Mouse (Mus musculus) stomach, postnatal 0 days (tissue): ENCODE measurements at regions not wholly inside any gene's neighbourhood (a gene's known extent, or its start where the extent isn't known, plus 50 kb on each side); places are given as distances from the start of the nearest gene placed in this dataset.

Experiments
- ATAC-seq: fragments of 200-750 bp; cut with Nextera tagmentation; 2 replicates; pipeline ENCODE4 v1.8.0; 2017; ENCODE audit not compliant: low FRiP score, low TSS enrichment
- DNase-seq: peaks from one replicate; pipeline ENCODE4 v3.0.0-alpha.2; 2016; ENCODE audit warnings: low spot score
- H3K27ac ChIP-seq: fragments of 300-500 bp; sonication (generic); replicated peaks from 2 replicates; pipeline ENCODE4 v1.5.1; 2014; ENCODE audit warnings: mild to moderate bottlenecking, control low read depth
- H3K27me3 ChIP-seq: fragments of 300-500 bp; sonication (generic); 2 replicates; pipeline ENCODE4 v1.6.1; 2014; ENCODE audit warnings: low read length; ENCODE audit not compliant: control insufficient read depth, insufficient read depth
- H3K36me3 ChIP-seq: fragments of 300-500 bp; sonication (generic); 2 replicates; pipeline ENCODE4 v1.6.1; 2014; ENCODE audit warnings: low read length, mixed read lengths; ENCODE audit not compliant: control insufficient read depth, insufficient read depth
- H3K4me1 ChIP-seq: fragments of 300-500 bp; sonication (generic); replicated peaks from 2 replicates; pipeline ENCODE4 v1.6.1; 2014; ENCODE audit warnings: antibody characterized with exemption; ENCODE audit not compliant: control insufficient read depth, insufficient read depth
- H3K4me2 ChIP-seq: fragments of 300-500 bp; sonication (generic); replicated peaks from 2 replicates; pipeline ENCODE4 v1.6.1; 2014; ENCODE audit warnings: low read depth, mild to moderate bottlenecking, control low read depth, moderate library complexity
- H3K4me3 ChIP-seq: fragments of 300-500 bp; sonication (generic); 2 replicates; pipeline ENCODE4 v1.5.1; 2014; ENCODE audit warnings: low read depth, low read length, control low read depth
- H3K9ac ChIP-seq: fragments of 300-500 bp; sonication (generic); 2 replicates; pipeline ENCODE4 v1.6.1; 2014; ENCODE audit warnings: mild to moderate bottlenecking, low read length, control low read depth, mixed read lengths
- H3K9me3 ChIP-seq: fragments of 300-500 bp; sonication (generic); 2 replicates; pipeline ENCODE4 v1.6.1; 2016; ENCODE audit warnings: low read length; ENCODE audit not compliant: control insufficient read depth
- CTCF ChIP-seq: IDR thresholded peaks from 2 replicates; pipeline ENCODE4 v1.5.1; 2016; ENCODE audit warnings: antibody characterized with exemption, low read depth, mild to moderate bottlenecking, moderate library complexity
- EP300 ChIP-seq: optimal IDR thresholded peaks from 2 replicates; pipeline ENCODE3; 2016; ENCODE audit warnings: antibody characterized with exemption
- WGBS: fragments of 180-500 bp; shearing (Covaris S2); extraction: QIAGEN DNeasy Blood & Tissue Kit; methylation state at CpG from one replicate; pipeline ENCODE4 v1.1.7; 2014; 5-methylcytosine and 5-hydroxymethylcytosine counted together

DNA sequence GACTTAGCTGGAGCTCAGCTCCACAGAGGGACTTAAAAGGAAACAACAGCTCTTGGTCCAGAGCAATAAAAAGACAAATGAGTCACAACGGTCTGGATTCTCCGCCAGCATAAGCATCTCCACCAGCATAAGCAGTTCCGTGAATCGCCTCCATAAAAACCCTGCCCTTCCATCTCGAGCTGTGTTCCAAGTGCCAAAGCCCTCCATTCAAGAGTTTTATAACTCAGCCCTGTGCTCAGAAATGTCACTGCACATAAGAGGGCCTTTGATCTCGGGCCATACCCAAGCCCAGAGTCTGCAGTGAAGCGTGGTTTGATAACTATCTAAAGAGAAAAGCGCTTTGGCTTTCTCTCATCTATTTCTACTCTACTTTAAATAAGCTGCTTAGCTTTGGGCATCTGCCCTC, 70.8 kb upstream of the Akap13 start:
- Histone ChIP-seq H3K4me2 (no peak overlapping the region), H3K27me3 (no peaks in the 10 kb centered on the region), H3K27ac (peak overlapping the region; percentile 81), H3K36me3 (no peaks in the 10 kb centered on the region), H3K9me3 (no peaks in the 10 kb centered on the region), H3K9ac (no peak overlapping the region), H3K4me3 (no peak overlapping the region), H3K4me1 (no peaks in the 10 kb centered on the region)
- peak; percentile 66; the same call in 1 of the 2 replicates for ATAC-seq
- 36% methylated on average over 8 of the region's 8 CpGs for WGBS
- TF ChIP-seq CTCF, result no peak
- no peak for TF ChIP-seq EP300
- DNase-seq, result no peak

DNA sequence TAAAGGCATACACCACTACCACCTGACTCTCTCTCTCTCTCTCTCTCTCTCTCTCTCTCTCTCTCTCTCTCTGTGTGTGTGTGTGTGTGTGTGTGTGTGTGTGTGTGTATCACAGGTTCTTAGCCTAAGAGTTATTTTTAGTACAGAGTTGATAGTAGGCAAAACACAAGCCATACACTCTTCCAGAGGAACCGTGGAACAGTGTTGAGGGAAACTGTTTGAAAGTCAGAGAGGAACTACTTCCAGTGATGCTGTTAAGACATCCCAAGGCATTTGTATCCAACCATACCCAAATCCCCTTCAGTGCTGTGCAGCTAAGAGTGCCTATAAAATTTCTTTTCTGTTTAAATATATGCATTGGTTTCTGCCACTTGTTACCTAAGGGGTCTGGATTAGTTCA, 68.3 kb upstream of the Akap13 start:
- no peak overlapping the region for H3K4me2 ChIP-seq
- H3K27ac ChIP-seq, result no peak overlapping the region
- no peaks in the 10 kb centered on the region for H3K36me3 ChIP-seq
- no peaks in the 10 kb centered on the region for H3K27me3 ChIP-seq
- DNase-seq, result no peak
- H3K4me3 ChIP-seq, result no peak overlapping the region
- no peak overlapping the region for H3K9ac ChIP-seq
- WGBS, result 44% methylated on average over 1 of the region's 1 CpGs
- no peak for ATAC-seq
- H3K9me3 ChIP-seq, result no peaks in the 10 kb centered on the region
- no peaks in the 10 kb centered on the region for H3K4me1 ChIP-seq
- TF ChIP-seq EP300 (no peak), CTCF (no peak)

DNA sequence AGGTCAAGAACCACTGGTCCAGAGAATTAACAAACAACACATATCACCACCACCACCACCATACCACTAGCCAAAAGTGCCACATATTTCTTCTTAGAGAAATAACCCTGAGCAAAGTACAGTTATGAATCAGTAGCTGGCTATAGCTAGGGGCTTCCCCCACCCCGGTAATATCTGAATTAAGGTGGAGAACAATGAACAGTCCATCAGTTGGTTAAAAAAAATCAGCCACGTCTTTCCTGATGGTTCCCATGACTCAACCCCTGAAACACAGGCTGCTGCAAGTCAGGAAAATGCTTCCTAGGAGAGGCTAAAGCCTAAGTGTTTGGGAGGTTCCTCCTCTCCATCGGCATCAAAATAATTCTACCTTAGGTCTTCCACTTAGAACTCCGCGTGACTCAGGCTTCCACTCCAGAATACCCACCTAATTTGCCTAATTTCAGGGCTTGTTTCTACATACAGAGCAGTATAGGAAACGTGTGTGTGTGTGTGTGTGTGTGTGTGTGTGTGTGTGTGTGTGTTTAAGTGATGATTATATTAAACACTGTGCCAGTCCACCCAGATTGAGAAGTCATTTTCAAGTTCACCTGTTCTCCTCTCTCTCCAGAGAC, 67.4 kb upstream of the Akap13 start:
- H3K27ac ChIP-seq, result no peak overlapping the region
- no peak overlapping the region for H3K9ac ChIP-seq
- H3K36me3 ChIP-seq, result no peaks in the 10 kb centered on the region
- no peaks in the 10 kb centered on the region for H3K27me3 ChIP-seq
- no peak overlapping the region for H3K4me3 ChIP-seq
- no peaks in the 10 kb centered on the region for H3K9me3 ChIP-seq
- no peaks in the 10 kb centered on the region for H3K4me1 ChIP-seq
- no peak overlapping the region for H3K4me2 ChIP-seq
- DNase-seq, result no peak
- 64% methylated on average over 6 of the region's 6 CpGs for WGBS
- ATAC-seq, result no peak
- no peak for TF ChIP-seq CTCF
- no peak for TF ChIP-seq EP300

DNA sequence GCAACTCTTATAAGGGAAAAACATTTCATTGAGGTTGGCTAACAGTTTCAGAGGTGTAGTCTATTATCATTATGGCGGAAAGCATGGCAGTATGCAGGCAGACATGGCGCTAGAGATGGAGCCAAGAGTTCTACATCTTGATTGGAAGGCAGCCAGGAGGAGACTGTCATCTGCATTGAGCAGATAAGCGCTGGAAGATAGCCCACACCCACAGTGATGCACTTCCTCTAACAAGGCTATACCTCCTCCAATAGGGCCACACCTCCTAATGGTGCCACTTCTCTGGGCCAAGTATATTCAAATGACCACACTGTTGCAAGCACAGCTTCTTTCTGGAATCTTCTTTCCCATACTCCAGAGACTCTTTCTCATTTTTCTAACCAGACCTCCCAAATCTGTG, 65.2 kb upstream of the Akap13 start:
- Histone ChIP-seq H3K27me3 (no peaks in the 10 kb centered on the region), H3K9me3 (no peaks in the 10 kb centered on the region), H3K27ac (no peak overlapping the region), H3K4me2 (no peak overlapping the region), H3K4me3 (no peak overlapping the region), H3K9ac (no peak overlapping the region), H3K4me1 (no peaks in the 10 kb centered on the region), H3K36me3 (no peaks in the 10 kb centered on the region)
- 88% methylated on average over 3 of the region's 3 CpGs for WGBS
- TF ChIP-seq EP300 (no peak), CTCF (no peak)
- ATAC-seq (no peak), DNase-seq (no peak)

DNA sequence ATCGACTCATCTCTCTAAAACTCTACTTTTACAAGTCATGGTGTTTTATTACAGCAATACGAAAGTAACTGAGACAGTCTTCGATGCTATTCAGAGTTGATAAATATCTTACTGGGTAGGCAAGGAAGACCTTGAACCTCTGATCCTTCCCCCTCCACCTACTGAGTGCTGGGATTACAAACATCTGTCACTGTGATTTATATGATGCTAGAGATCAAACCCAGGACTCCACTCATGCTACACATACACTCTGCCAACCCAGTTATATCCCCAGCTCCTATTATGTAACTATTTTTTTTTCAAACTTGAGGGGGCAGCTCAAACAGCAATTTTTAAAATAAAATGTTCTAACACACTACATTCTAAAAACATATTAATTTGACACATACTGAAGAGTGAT, 62.6 kb upstream of the Akap13 start:
- TF ChIP-seq CTCF, result no peak
- no peak for TF ChIP-seq EP300
- no peaks in the 10 kb centered on the region for H3K36me3 ChIP-seq
- H3K27me3 ChIP-seq, result no peaks in the 10 kb centered on the region
- DNase-seq (no peak), ATAC-seq (no peak)
- no peaks in the 10 kb centered on the region for H3K4me1 ChIP-seq
- H3K4me3 ChIP-seq, result no peak overlapping the region
- no peaks in the 10 kb centered on the region for H3K9me3 ChIP-seq
- 52% methylated on average over 3 of the region's 3 CpGs for WGBS
- H3K27ac ChIP-seq, result no peak overlapping the region
- H3K4me2 ChIP-seq, result no peak overlapping the region
- no peak overlapping the region for H3K9ac ChIP-seq

DNA sequence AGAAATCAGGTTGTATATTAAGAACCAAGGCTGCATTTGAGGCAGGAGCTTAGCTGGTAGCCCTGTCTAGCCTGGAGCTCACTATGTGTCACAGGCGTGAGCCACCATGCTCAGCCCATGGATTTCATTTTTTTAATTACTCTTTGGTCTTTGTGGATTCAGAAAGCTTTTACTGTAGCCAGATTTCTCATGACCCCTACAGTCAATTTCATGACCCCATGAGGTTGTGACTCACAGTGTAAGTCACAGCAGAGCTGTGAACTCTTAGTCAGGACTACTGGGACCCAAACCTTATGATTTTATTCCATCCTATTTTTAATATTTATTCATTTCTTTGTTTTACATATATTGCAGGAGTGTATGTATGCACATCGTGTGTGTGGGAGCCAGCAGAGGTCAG, 61.9 kb upstream of the Akap13 start:
- Histone ChIP-seq H3K9me3 (no peaks in the 10 kb centered on the region), H3K27me3 (no peaks in the 10 kb centered on the region), H3K4me1 (no peaks in the 10 kb centered on the region), H3K9ac (no peak overlapping the region), H3K36me3 (no peaks in the 10 kb centered on the region), H3K27ac (no peak overlapping the region), H3K4me2 (no peak overlapping the region), H3K4me3 (no peak overlapping the region)
- DNase-seq, result no peak
- WGBS, result 91% methylated on average over 2 of the region's 2 CpGs
- ATAC-seq, result no peak
- TF ChIP-seq CTCF (no peak), EP300 (no peak)
